Mouse (Mus musculus) brown adipose tissue, adult 24 weeks (tissue): ENCODE results near the gene Gopc. TPM values are rescaled to one million over a fixed set of nuclear protein-coding genes. Genes with fewer than 3 reads are reported as not detected.
A peak's percentile ranks its signal among the peaks of the same experiment; 100 is the strongest.
"Not testable (repeated sequence)": the region's sequence is repeated elsewhere in the genome, so short reads cannot be mapped to it uniquely, and the experiment has no call there.

Experiments
- H3K27ac ChIP-seq: fragments of 200-500 bp; replicated peaks from 2 replicates; pipeline ENCODE4 v1.5.1; 2012; ENCODE audit warnings: low read depth, mild to moderate bottlenecking, low read length
- H3K4me1 ChIP-seq: fragments of 200-500 bp; 2 replicates; pipeline ENCODE4 v1.6.1; 2012; ENCODE audit warnings: low read length, mixed read lengths; ENCODE audit not compliant: control insufficient read depth, insufficient read depth, insufficient read length
- H3K4me3 ChIP-seq: fragments of 200-500 bp; 2 replicates; pipeline ENCODE4 v1.5.1; 2012; ENCODE audit warnings: low read depth, mild to moderate bottlenecking, low read length, moderate library complexity; ENCODE audit not compliant: insufficient read depth
- polyA plus RNA-seq: library from polyadenylated mRNA; stranded (reverse); fragments of >200 nt; gene quantifications from 2 replicates; pipeline ENCODE4 v1.2.4, GENCODE M21; 2012; ENCODE audit not compliant: missing spikeins, insufficient read depth, insufficient read length

The Gopc gene
- polyA plus RNA-seq, 1 experiment: 9.3 TPM

- Histone ChIP-seq H3K27ac (no peak overlapping the region), H3K4me1 (no peaks in the 10 kb centered on the region), H3K4me3 (no peak overlapping the region)
These were observed 7.3 kb downstream of the Gopc start for GRCm38 (mm10) chr10:52374651-52375050.

GRCm38 (mm10) chr10:52373834-52374233 is 8.1 kb downstream of the Gopc start:
- Histone ChIP-seq H3K27ac (no peak overlapping the region), H3K4me3 (no peak overlapping the region), H3K4me1 (no peaks in the 10 kb centered on the region)

- Histone ChIP-seq H3K4me3 (no peak overlapping the region), H3K27ac (no peak overlapping the region), H3K4me1 (no peaks in the 10 kb centered on the region; the same call in 1 of the 2 replicates)
These were observed 13.5 kb downstream of the Gopc start for GRCm38 (mm10) chr10:52368376-52368775.

GRCm38 (mm10) chr10:52360862-52361609 is 20.9 kb downstream of the Gopc start:
- H3K4me3 ChIP-seq: no peak overlapping the region
- H3K27ac ChIP-seq: no peak overlapping the region
- peaks cover 2% of the 10 kb centered on the region for H3K4me1 ChIP-seq

- Histone ChIP-seq H3K27ac (no peak overlapping the region), H3K4me3 (no peak overlapping the region), H3K4me1 (peaks cover 2% of the 10 kb centered on the region)
These were observed 21.6 kb downstream of the Gopc start for GRCm38 (mm10) chr10:52360241-52360735.

- Histone ChIP-seq H3K4me3 (no peak within 1 kb of the TSS), H3K27ac (no peak within 1 kb of the TSS), H3K4me1 (peaks cover 2% of the 10 kb centered on the region)
These were observed 23.5 kb downstream of the Gopc start, which contains the start of gene Gm26741 for GRCm38 (mm10) chr10:52358467-52358866. Gene Gm26741 (plus strand): TSS chr10:52358767.

GRCm38 (mm10) chr10:52353184-52353583 is 28.7 kb downstream of the Gopc start:
- H3K4me3 ChIP-seq: no peak overlapping the region
- no peaks in the 10 kb centered on the region for H3K4me1 ChIP-seq
- H3K27ac ChIP-seq: no peak overlapping the region

- not testable (repeated sequence) for H3K4me1 ChIP-seq, H3K27ac ChIP-seq, H3K4me3 ChIP-seq
These were observed 38.6 kb downstream of the Gopc start for GRCm38 (mm10) chr10:52343324-52343723.

GRCm38 (mm10) chr10:52331007-52331406 is 50.9 kb downstream of the Gopc start:
- H3K27ac ChIP-seq: no peak overlapping the region
- no peaks in the 10 kb centered on the region for H3K4me1 ChIP-seq
- H3K4me3 ChIP-seq: no peak overlapping the region

GRCm38 (mm10) chr10:52321918-52322317 is 60.0 kb downstream of the Gopc start:
- H3K4me3 ChIP-seq: no peak overlapping the region

GRCm38 (mm10) chr10:52319506-52320286 is 62.2 kb downstream of the Gopc start:
- no peaks in the 10 kb centered on the region for H3K4me1 ChIP-seq

More at GRCm38 (mm10) chr10:52321918-52322317, 60.0 kb downstream of the Gopc start:
- H3K4me1 ChIP-seq: no peaks in the 10 kb centered on the region
- H3K27ac ChIP-seq: no peak overlapping the region

GRCm38 (mm10) chr10:52309196-52309595 is 72.7 kb downstream of the Gopc start:
- H3K4me3 ChIP-seq: no peak overlapping the region
- peak overlapping the region; percentile 87 for H3K27ac ChIP-seq
- peaks cover 5% of the 10 kb centered on the region; the same call in 1 of the 2 replicates for H3K4me1 ChIP-seq

More at GRCm38 (mm10) chr10:52319506-52320286, 62.2 kb downstream of the Gopc start:
- H3K27ac ChIP-seq: no peak overlapping the region
- no peak overlapping the region for H3K4me3 ChIP-seq

- Histone ChIP-seq H3K27ac (no peak overlapping the region), H3K4me1 (peaks cover under 1% of the 10 kb centered on the region; the same call in 1 of the 2 replicates), H3K4me3 (no peak overlapping the region)
These were observed 77.3 kb downstream of the Gopc start for GRCm38 (mm10) chr10:52304574-52304973.

- Histone ChIP-seq H3K27ac (no peak overlapping the region), H3K4me3 (no peak overlapping the region), H3K4me1 (0 out of 2 replicates have a peak, but pooled peaks cover 2% of the 10 kb centered on the region)
These were observed 79.7 kb downstream of the Gopc start for GRCm38 (mm10) chr10:52302271-52302670.

GRCm38 (mm10) chr10:52301766-52302165 is 80.2 kb downstream of the Gopc start:
- H3K4me1 ChIP-seq: 0 out of 2 replicates have a peak, but pooled peaks cover 2% of the 10 kb centered on the region
- H3K27ac ChIP-seq: no peak overlapping the region
- H3K4me3 ChIP-seq: no peak overlapping the region
